Mouse (Mus musculus) E14TG2a.4 (cell line): ENCODE measurements around the gene D030056L22Rik.

ENCODE experiments used
- H3K27me3 ChIP-seq: 2 replicates; pipeline ENCODE4 v1.6.1; 2014; ENCODE audit warnings: low read length, control low read depth; ENCODE audit not compliant: insufficient read depth
- H3K36me3 ChIP-seq: 2 replicates; pipeline ENCODE4 v1.6.1; 2014; ENCODE audit warnings: low read length, control low read depth; ENCODE audit not compliant: insufficient read depth
- H3K4me1 ChIP-seq: replicated peaks from 2 replicates; pipeline ENCODE4 v1.6.1; 2014; ENCODE audit warnings: low read depth, low read length, control low read depth
- H3K4me3 ChIP-seq: replicated peaks from 2 replicates; pipeline ENCODE4 v1.5.1; 2014; ENCODE audit warnings: mild to moderate bottlenecking, low read length
- H3K9me3 ChIP-seq: 2 replicates; pipeline ENCODE4 v1.6.1; 2014; ENCODE audit warnings: low read length, control low read depth
- CTCF ChIP-seq: conservative IDR thresholded peaks from 2 replicates; pipeline ENCODE4 v1.5.1; 2014; ENCODE audit warnings: low read length
- NANOG ChIP-seq: IDR thresholded peaks from 2 replicates; pipeline ENCODE4 v1.6.1; 2014; ENCODE audit warnings: borderline replicate concordance, low read length, mixed read lengths
- POU5F1 ChIP-seq: IDR thresholded peaks from 2 replicates; pipeline ENCODE4 v1.6.1; 2014; ENCODE audit warnings: low read length, borderline replicate concordance

The D030056L22Rik gene

DNA sequence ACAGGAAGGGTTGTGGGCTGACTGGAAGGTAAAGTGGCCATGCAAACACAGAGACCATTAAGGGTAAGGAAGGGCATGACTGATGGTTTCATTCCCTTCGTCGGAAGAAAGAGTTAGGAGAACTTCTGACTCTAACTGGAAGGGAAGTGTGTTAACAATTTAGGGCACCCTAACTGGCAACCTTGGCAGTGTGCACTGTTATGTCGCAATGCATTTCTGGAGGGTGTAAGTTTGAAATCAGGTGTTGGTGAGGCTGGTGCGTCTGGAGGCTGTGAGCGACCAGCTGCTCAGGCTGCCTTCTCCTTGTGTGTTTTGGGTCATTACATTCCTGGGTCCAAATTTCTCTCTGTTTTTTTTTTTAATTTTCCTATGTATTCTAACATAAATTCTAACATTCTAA lies 31.0 kb downstream of the D030056L22Rik start:
- H3K36me3 ChIP-seq: no peaks in the 10 kb centered on the region
- no peaks in the 10 kb centered on the region for H3K4me1 ChIP-seq
- peaks cover 7% of the 10 kb centered on the region for H3K27me3 ChIP-seq
- TF ChIP-seq POU5F1: no peak
- H3K9me3 ChIP-seq: peaks cover 21% of the 10 kb centered on the region
- no peak overlapping the region for H3K4me3 ChIP-seq

DNA sequence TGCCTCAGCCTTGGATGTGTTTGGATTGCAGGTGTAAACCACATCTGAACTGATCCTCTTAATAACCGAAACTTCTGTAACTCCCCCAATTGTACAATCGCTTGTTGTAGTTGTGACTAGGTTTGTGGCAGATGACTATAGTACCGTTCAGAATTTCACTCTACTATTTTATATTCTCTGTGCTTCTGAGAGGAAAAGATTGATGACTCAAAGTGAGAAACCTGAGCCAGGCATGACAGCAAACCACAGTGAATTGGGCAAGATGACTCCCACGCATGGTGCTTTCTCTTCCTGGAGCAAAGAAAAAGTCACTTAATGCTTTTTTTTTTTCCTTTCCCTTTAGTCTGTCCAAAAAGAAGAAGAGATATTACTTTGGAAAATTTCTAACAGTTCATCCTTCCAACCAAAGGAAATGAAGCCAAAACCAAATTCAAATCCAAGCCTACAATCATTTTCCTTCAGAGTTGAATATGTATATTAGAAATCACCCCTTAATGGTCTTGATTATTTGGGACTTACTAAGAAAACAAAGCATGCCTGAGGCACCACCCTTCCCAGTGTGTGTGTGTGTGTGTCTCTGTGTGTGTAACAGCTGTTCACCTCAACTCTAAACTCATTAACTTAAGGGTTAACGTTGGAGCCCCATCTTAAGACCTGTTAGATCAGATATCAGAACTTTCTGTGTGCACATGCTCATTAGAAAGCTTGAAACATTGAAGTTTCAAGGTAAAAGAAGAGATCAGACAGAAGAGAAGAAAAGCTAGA lies 33.8 kb downstream of the D030056L22Rik start:
- H3K4me3 ChIP-seq: no peak overlapping the region
- H3K4me1 ChIP-seq: peaks cover 12% of the 10 kb centered on the region
- H3K9me3 ChIP-seq: peaks cover 21% of the 10 kb centered on the region
- no peak for TF ChIP-seq CTCF
- TF ChIP-seq POU5F1: no peak
- no peak for TF ChIP-seq NANOG
- no peaks in the 10 kb centered on the region for H3K36me3 ChIP-seq
- H3K27me3 ChIP-seq: peaks cover 28% of the 10 kb centered on the region

DNA sequence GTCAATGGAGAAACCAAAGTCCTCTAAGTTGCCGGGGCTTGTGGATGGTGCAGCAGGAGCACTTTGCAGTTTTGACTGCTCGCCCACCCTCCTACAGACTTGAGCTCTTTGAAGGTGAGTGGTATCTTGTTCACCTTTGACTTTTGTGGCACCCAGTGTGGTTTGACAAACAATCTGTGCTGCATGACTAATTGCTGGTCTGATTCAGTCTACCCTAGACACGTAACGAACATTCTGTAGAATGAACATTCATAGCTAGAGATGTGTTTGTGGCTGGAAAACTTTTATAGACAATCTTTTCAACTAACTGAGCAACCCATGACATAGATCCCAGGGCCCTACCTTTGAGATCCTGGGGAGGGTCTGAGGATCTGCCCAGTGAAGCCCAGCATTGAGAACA lies 34.4 kb downstream of the D030056L22Rik start:
- peaks cover 28% of the 10 kb centered on the region for H3K27me3 ChIP-seq
- H3K4me3 ChIP-seq: no peak overlapping the region
- peaks cover 12% of the 10 kb centered on the region for H3K4me1 ChIP-seq
- peaks cover 21% of the 10 kb centered on the region for H3K9me3 ChIP-seq
- no peaks in the 10 kb centered on the region for H3K36me3 ChIP-seq
- no peak for TF ChIP-seq POU5F1
- no peak for TF ChIP-seq CTCF
- TF ChIP-seq NANOG: no peak

DNA sequence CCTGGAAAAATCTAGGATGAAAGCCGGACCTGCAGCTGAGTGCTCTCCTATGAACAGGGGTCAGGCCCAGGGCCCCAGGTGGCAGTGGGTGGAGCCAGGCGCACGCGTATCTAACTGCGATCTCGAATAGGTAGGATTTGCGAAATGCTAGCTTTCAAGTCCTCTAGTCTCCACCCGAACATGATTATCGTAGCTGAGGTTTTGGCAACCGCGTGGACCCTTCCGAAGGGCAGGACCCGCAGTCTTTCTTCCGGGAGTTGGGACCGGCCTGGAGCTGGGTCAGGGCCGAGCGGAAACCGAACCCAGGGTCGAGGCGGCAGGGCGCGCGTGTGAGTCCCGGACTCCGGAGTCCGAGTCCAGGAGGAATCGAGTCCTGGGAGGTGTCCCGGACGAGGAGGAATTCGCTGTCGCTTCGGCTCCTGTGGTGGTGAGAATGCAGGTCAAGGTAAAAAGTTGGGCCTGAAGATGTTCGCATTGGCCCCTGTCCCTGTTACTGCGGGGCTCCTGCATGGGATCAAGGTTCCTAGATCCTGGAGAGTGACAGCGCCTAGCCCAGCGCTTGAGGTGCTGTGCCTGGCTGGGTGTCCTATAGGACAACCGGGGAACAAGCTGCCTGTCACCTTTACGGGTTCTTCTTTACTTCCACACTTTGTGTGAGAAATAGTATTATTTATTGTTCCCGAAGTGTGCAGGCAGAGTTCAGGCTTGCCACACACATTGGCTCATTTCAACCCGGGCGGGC lies 36.8 kb downstream of the D030056L22Rik start, which contains the start of gene Trpm6:
Trpm6 (plus strand) TSS at position 386 of the 742 bp plus-strand sequence.
- Histone ChIP-seq H3K4me3 (peak within 1 kb of the TSS; percentile 77), H3K9me3 (peaks cover 21% of the 10 kb centered on the region), H3K36me3 (no peaks in the 10 kb centered on the region), H3K27me3 (peaks cover 28% of the 10 kb centered on the region), H3K4me1 (peaks cover 12% of the 10 kb centered on the region)
- TF ChIP-seq POU5F1 (no peak), NANOG (no peak), CTCF (no peak)

DNA sequence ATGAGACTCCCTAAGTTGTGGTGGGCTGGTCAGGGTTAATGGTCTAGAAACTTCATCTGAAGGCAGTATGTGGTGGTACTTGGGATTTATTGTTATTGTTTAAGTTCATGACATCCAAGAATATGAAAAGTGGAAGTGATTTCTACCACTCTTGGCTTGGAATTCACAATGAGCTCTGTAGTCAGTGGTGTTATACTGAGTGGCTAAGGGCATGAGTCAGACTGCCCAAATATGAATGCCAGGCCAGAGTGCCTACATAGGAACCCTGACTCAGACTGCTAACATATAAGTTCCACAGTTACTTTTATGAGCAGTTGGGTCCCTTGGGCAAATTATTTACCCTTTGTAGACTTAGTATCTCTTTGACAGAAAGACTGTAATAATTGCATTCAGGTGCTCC lies 44.2 kb downstream of the D030056L22Rik start:
- Histone ChIP-seq H3K4me1 (peaks cover 7% of the 10 kb centered on the region), H3K4me3 (no peak overlapping the region), H3K9me3 (no peaks in the 10 kb centered on the region), H3K27me3 (no peaks in the 10 kb centered on the region), H3K36me3 (no peaks in the 10 kb centered on the region)
- no peak for TF ChIP-seq CTCF

DNA sequence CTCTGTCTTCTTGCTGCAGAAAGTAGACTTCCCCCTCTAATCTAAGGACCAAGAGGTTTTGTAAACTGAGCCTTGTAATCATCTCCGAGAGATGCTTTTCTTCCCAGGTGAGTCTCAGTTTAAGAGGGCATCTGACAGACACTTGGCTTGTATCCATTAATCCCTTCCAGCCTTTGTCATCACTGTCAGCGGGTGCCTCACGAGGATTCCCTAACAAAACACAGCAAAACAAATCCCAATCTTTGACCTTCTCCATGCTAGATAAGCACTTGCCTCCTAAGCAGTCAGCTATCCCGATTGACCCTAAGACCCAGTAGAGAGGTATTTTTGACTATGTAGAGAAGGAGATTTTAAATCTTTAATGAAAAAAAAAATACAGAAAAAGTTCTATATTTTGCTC lies 44.7 kb downstream of the D030056L22Rik start:
- H3K4me3 ChIP-seq: no peak overlapping the region
- H3K4me1 ChIP-seq: peaks cover 7% of the 10 kb centered on the region
- no peak for TF ChIP-seq CTCF
- no peak for TF ChIP-seq POU5F1
- TF ChIP-seq NANOG: no peak
- H3K9me3 ChIP-seq: no peaks in the 10 kb centered on the region
- H3K27me3 ChIP-seq: no peaks in the 10 kb centered on the region
- no peaks in the 10 kb centered on the region for H3K36me3 ChIP-seq

DNA sequence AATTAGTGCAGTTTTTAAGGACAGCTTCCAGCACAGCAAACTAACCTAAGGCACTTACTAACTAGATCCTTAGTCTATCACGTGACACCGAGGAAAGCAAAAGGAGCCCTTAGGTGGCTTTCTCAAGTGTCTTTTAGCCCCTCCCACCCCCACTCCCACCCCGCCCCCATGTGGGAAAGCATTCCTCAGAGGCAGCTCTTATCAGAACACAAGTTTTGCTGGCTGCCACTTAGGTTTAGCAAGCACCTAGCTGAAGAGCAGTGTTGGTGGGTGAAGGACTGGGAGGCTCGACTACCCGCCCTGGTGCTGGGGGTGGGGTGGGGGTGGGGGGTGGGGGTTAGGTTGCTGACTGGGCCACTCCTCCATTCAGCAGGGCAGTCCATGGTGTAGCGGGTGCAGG lies 45.3 kb downstream of the D030056L22Rik start:
- Histone ChIP-seq H3K27me3 (no peaks in the 10 kb centered on the region), H3K4me3 (no peak overlapping the region), H3K4me1 (peaks cover 7% of the 10 kb centered on the region), H3K9me3 (no peaks in the 10 kb centered on the region), H3K36me3 (no peaks in the 10 kb centered on the region)
- TF ChIP-seq NANOG (no peak), CTCF (no peak), POU5F1 (no peak)

DNA sequence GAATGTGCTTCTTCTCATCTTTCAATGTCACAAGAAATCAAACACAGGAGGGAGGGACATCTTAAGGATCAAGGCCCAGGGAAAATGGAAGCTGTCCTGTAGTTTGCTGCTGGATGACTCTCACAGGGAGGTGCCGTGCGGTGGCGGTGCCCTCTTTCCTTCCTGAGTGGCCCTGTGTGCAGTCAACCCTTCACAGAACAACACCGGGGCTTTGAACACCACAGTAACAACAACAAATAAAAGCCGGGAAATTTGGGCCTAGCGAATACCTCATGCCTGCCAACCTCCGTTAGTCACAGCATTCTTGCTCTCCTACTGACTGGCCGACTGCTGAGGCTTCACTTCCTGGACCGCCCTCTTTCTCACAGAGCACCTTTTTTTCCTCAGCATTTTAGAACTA lies 45.9 kb downstream of the D030056L22Rik start:
- Histone ChIP-seq H3K4me1 (peaks cover 7% of the 10 kb centered on the region), H3K9me3 (no peaks in the 10 kb centered on the region), H3K4me3 (0 out of 2 replicates have a peak overlapping the region, but pooled peaks have one; percentile 26), H3K27me3 (no peaks in the 10 kb centered on the region), H3K36me3 (no peaks in the 10 kb centered on the region)
- TF ChIP-seq CTCF (no peak), POU5F1 (no peak), NANOG (no peak)
